Mouse (Mus musculus) frontal cortex, postnatal 36 days (tissue): Measurements from ENCODE around the gene Polr3f.
A peak's percentile ranks its signal among the peaks of the same experiment; 100 is the strongest.

Source experiments
- DNase-seq, 2 experiments: peaks; one replicate each; pipeline ENCODE4 v3.0.0; 2022; ENCODE audit warnings: low spot score in 2 of 2

Polr3f gene

DNA sequence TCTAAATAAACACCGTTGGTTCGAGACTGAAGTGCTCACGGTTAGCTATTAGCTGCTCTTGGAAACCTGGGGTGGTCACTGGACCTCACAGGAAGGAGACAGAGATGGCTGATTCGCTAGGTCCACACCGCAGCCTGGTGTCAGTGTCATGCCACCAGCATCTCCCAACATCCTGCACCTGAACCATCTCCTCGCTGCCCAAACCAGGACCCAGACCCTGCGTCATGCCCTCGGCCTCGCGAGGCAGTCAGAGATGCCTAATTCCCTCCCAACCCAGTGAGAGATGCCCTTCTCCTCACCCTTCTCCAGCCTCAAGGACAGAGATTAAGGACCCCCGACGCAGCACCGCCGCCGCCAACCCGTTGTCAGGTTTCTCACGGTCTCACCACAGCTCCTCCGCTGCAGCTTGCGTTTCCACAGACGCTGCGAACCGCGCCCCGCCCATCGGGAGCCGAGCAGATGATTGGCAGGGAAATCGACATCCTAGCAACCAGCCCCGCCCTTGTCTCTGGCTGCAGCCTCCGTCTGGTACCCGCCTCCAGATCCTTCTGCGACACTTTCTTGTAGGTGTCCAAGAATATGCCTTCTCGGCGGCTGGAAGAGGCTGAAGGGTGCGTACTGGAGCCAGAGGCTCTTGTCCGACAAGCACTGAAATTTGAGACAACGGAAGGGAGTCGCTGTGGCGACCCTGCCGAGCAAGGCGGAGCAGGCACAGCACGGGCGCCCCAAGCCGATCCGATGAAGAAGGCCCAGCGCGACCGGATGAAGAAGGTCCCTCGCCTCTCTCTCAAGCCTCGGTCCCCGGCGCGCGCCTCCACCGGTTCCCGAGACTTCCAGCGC lies at the start of gene Polr3f, which contains the start of gene Dzank1:
Gene Polr3f (plus strand): TSS at position 738 of the 840 bp plus-strand sequence.
Gene Dzank1 (minus strand): TSS at position 434 of the 840 bp plus-strand sequence.
- DNase-seq, result peak; percentile 98 to 99

- peak; percentile 57 to 68 for DNase-seq
Observed at GRCm38 (mm10) chr2:144479421-144479820, 48.1 kb upstream of the Polr3f start.

DNA sequence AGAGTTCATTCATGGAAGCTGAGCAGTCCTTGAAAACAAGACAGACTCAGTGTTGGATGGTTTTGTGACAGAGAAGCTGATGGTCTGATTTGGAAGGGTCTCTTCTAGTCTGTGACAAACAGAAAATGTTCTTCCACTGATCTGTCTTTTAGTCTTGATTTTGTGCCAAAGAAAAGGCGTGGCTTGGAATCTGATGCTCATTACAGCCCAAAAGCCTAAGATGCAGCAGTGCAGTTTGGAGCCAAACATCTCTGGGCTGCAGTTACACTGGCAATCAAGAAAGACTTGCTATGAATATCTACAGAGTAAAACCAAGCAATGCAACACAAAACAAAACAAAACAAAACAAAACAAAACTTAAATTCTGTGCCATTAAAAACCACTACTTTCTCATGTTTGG lies 43.4 kb upstream of the Polr3f start:
- no peak for DNase-seq

DNA sequence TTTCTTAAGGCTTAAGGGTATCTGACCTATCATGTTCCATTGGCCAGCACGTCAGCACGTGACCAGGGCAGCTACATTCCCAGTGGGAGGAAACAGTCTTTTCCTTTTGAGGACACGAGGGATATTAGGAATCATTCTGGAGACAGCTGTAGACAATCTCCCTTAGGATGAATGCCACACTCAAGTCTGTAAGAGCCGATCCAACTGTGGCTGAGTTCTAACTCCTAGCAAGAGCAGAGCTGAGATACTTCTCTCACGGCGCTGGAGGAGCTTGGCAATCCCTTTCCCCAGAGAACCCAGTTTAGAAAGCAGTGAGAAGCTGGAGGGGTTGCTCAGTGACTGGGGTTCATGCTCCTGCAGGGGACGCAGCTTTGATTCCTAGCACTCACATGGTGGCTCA lies 42.1 kb upstream of the Polr3f start:
- no peak for DNase-seq

DNA sequence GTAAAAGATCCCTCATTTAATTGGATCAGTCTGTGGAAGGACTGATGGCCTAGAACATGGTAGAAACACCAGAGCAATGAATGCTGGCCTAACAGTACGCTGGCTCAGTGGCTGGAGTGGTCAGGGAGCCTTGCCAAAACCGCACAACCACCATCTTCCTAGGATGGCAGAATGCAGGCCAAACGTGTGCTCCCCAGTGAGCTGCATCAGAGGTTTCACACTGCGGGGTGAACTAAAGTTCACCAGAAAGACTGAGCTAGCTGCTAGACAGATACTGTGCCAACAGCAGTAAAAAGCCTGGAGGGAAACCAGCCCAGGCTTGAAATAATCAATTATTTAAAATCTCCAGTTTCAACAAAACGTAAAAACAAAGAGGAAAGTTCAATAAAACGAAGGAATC lies 40.0 kb upstream of the Polr3f start:
- no peak for DNase-seq

DNA sequence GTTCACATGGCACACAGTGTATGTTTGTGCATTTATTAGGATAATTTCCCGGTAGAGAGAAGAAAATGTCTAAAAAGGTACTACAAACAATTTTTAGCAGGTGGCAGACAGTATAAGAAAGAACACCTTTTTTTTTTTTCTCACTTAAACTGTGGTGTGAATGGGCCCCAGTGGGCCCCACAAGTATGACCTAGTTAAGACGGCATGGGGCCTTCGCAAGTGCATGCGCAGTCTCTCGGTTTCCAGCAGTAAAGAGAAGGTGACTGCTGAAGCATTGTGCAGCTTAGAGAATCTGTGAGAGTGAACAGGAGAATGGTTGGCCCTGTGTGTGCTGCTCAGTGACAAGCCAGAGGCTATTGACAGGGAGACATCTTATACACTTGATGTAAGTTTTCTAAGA lies 38.2 kb upstream of the Polr3f start:
- DNase-seq, result no peak

GRCm38 (mm10) chr2:144502134-144502533 lies 25.4 kb upstream of the Polr3f start:
- DNase-seq, result no peak

GRCm38 (mm10) chr2:144514619-144515018 lies 12.9 kb upstream of the Polr3f start:
- DNase-seq, result peak in 1 of 2 experiments; percentile 23

GRCm38 (mm10) chr2:144519772-144520171 lies 7.7 kb upstream of the Polr3f start:
- DNase-seq, result no peak

DNA sequence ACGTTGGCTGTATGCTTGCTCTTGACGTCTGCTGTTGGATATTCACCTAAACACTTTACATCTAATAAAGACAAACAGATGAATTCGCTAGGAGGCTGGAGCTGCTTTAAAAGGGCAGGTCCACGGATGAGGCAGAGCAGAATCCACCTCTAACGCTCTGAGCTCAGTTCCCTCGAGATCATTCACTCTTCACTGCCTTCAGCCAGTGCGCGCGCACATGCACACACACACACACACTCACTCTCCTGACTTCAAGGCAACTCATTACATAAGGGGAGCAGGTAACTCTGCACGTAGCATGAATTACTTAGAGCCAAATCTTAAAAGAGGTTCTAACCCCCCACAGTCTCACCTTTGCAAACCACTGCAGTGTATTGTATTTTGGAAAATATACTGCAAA lies 1.7 kb upstream of the Polr3f start:
- peak; percentile 19 to 43 for DNase-seq

DNA sequence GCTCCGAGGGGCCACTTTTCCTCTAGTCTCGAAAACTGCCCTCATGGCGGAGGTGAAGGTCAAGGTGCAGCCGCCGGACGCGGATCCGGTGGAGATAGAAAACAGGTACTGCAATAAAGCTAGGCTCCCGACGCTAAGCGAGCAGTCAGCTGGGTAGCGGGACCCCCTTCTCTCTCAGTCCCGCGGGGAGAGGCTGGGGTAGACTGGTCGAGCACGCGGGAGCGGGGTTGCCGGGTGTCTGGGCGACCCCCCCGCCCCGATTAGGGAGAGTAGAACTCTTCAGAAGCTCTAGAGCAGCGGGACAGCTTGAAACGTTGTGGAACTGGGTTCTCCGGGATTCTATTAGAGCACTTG lies 280 bp downstream of the Polr3f start:
- no peak for DNase-seq

GRCm38 (mm10) chr2:144537123-144537522 lies 9.6 kb downstream of the Polr3f start:
- DNase-seq, result no peak

GRCm38 (mm10) chr2:144541246-144541645 lies 13.7 kb downstream of the Polr3f start:
- DNase-seq, result no peak

- no peak for DNase-seq
Observed at GRCm38 (mm10) chr2:144543670-144544069, 16.2 kb downstream of the Polr3f start.

GRCm38 (mm10) chr2:144544630-144545029 lies 17.1 kb downstream of the Polr3f start:
- no peak for DNase-seq

- DNase-seq, result no peak
Observed at GRCm38 (mm10) chr2:144545061-144545460, 17.5 kb downstream of the Polr3f start.

- DNase-seq, result no peak
Observed at GRCm38 (mm10) chr2:144545481-144545880, 18.0 kb downstream of the Polr3f start.

DNA sequence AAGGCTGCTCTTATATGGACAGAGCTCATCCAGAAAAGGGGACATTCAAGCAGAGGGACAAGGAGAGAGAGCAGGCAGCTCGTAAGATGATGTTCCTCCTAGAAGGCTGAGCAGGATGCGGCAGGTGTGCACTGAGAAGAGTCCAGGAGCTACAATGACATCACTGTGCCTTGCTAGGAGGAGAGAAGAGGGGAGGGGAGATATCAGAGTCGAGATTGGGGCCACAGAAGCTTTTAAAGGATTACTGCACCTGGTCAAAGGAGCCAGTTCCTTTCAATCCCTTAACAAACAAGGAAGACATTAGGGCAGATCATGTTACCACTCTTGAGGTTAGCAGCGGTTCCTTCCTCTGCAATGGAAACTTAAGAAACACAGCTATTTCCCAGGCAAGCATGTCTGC lies 20.0 kb downstream of the Polr3f start:
- DNase-seq, result no peak

- DNase-seq, result peak; percentile 74 to 79
Observed at GRCm38 (mm10) chr2:144550529-144550928, 23.0 kb downstream of the Polr3f start, which contains the start of gene Rbbp9. Gene Rbbp9 (minus strand): TSS chr2:144550869.

- no peak for DNase-seq
Observed at GRCm38 (mm10) chr2:144553905-144554304, 26.4 kb downstream of the Polr3f start.

DNA sequence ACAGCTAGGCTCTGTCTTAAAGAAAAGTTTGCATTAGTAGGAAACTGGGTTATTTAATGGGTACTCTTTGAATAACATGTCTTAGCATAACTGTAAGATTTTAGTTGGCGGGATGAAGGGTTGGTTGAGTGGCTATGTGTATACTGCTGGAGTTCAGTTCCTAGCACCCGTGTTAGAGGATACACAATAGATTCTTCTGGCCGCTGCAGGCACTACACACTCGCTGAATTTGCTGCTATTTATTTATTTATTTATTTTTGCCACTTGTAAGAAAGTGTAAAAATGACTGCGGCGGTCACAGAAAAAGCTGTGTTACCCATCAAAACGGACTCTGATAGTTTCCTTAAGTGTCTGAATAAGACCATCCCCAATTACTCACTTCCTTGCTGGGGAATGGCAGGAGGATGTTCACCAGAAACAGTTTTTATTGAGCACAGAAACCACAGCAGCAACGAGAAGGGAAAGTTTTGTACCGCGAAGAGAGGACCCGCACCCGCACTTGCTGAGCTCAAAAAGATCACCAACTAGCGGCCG lies 27.8 kb downstream of the Polr3f start:
- no peak for DNase-seq

DNA sequence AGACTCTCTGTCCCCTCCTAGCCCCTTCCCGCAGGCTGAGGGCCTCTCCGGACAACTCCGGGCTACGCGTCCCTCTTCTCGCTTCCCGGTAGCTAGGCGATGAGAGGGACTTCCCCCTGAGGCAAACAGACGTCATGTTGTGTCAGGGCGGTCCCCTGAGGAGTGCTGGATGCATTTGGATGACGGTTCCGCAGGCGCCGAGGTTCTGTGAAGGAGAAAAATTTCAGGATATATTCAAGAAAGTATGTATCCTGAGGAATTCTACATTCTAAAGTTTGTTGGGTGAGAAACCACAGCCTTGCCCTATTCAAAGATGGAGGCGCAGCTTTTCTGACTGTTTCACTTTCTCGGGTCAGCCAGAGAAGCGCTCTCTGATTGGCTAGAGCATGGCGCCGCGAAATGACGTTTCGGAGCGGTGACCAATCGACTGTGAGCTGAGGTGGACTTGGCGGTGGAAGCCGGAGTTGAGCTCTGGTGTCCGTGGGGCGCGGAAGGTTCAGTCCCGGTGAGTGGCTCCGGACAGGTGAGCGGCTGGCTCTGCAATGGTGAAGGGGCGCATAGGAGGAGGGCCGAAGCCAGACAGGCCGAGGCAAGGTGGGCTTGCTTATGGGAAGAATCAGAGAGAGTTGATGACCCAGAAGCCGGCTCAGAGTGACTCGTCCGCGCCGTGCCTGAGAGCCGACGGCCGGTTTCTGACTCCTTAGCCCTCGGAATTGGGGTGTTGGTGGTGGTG lies 28.5 kb downstream of the Polr3f start, which contains the start of gene Sec23b:
Gene Sec23b (plus strand): TSS at position 410 of the 733 bp plus-strand sequence.
- peak; percentile 97 to 99 for DNase-seq
